Mouse (Mus musculus): ENCODE data around the gene Kif2c. TPM values are rescaled to one million over a fixed set of nuclear protein-coding genes. Genes with fewer than 3 reads are reported as not detected.

The Kif2c gene
- polyA plus RNA-seq, 1 experiment from 2014 or later = 125 TPM

GRCm38 (mm10) chr4:117113237-117113636 is 69.2 kb downstream of the Kif2c start:
- no peaks in the 10 kb centered on the region for H3K9me3 ChIP-seq (ENCODE audit: control insufficient read depth, low read length)
- ATAC-seq (ENCODE audit: insufficient number of reproducible peaks, low FRiP score, low TSS enrichment, low read depth) (no peak), DNase-seq (ENCODE audit: low spot score) (no peak)
- no peak overlapping the region for H3K9ac ChIP-seq (ENCODE audit: low read length)
- WGBS = 85% methylated on average over 1 of the region's 1 CpGs
- H3K27me3 ChIP-seq (ENCODE audit: control insufficient read depth, insufficient read depth, low read length) = no peaks in the 10 kb centered on the region
- H3K4me3 ChIP-seq (ENCODE audit: low read depth, low read length) = no peak overlapping the region
- no peaks in the 10 kb centered on the region for H3K4me1 ChIP-seq (ENCODE audit: control insufficient read depth, insufficient read depth, low read length)
- H3K4me2 ChIP-seq (ENCODE audit: low read depth, severe bottlenecking) = 0 out of 2 replicates have a peak overlapping the region, but pooled peaks have one; percentile 17
- H3K27ac ChIP-seq (replicated peaks; ENCODE audit: low read depth, low read length) = no peak overlapping the region
- H3K36me3 ChIP-seq (ENCODE audit: control insufficient read depth, insufficient read depth, low read length) = no peaks in the 10 kb centered on the region

- H3K27me3 ChIP-seq (ENCODE audit: control insufficient read depth, insufficient read depth, low read length) = no peaks in the 10 kb centered on the region
- DNase-seq (ENCODE audit: low spot score) (no peak), ATAC-seq (ENCODE audit: insufficient number of reproducible peaks, low FRiP score, low TSS enrichment, low read depth) (no peak)
- H3K4me3 ChIP-seq (ENCODE audit: low read depth, low read length) = no peak overlapping the region
- no peak overlapping the region for H3K4me2 ChIP-seq (ENCODE audit: low read depth, severe bottlenecking)
- no peaks in the 10 kb centered on the region for H3K9me3 ChIP-seq (ENCODE audit: control insufficient read depth, low read length)
- H3K27ac ChIP-seq (replicated peaks; ENCODE audit: low read depth, low read length) = no peak overlapping the region
- no peaks in the 10 kb centered on the region for H3K4me1 ChIP-seq (ENCODE audit: control insufficient read depth, insufficient read depth, low read length)
- no peaks in the 10 kb centered on the region for H3K36me3 ChIP-seq (ENCODE audit: control insufficient read depth, insufficient read depth, low read length)
- no peak overlapping the region for H3K9ac ChIP-seq (ENCODE audit: low read length)
- 92% methylated on average over 11 of the region's 11 CpGs for WGBS
These were observed 71.5 kb downstream of the Kif2c start for GRCm38 (mm10) chr4:117110985-117111384.

- ATAC-seq (ENCODE audit: insufficient number of reproducible peaks, low FRiP score, low TSS enrichment, low read depth) = no peak
- no peak for DNase-seq (ENCODE audit: low spot score)
- WGBS = 93% methylated on average over 13 of the region's 13 CpGs
- no peaks in the 10 kb centered on the region for H3K9me3 ChIP-seq (ENCODE audit: control insufficient read depth, low read length)
- no peaks in the 10 kb centered on the region for H3K36me3 ChIP-seq (ENCODE audit: control insufficient read depth, insufficient read depth, low read length)
- H3K4me3 ChIP-seq (ENCODE audit: low read depth, low read length) = no peak overlapping the region
- no peak overlapping the region for H3K9ac ChIP-seq (ENCODE audit: low read length)
- no peaks in the 10 kb centered on the region for H3K4me1 ChIP-seq (ENCODE audit: control insufficient read depth, insufficient read depth, low read length)
- H3K4me2 ChIP-seq (ENCODE audit: low read depth, severe bottlenecking) = no peak overlapping the region
- no peaks in the 10 kb centered on the region for H3K27me3 ChIP-seq (ENCODE audit: control insufficient read depth, insufficient read depth, low read length)
- H3K27ac ChIP-seq (replicated peaks; ENCODE audit: low read depth, low read length) = no peak overlapping the region
These were observed 72.2 kb downstream of the Kif2c start for GRCm38 (mm10) chr4:117110249-117110648.

Small RNA genes lying within 50 kb of the gene (microRNA-seq; reads per million reads assigned to microRNA genes)
- gene Gm22398 = not detected

Other genes with a start within 250 kb of the Kif2c start
- 121 and 129 TPM in 2 replicates for gene Urod, start 188.2 kb downstream of the Kif2c start, polyA plus RNA-seq (2014; fragmentation: Nextera tagmentation; extraction: Ambion mirVana)
- gene Hectd3, start 187.3 kb downstream of the Kif2c start, polyA plus RNA-seq (2014; fragmentation: Nextera tagmentation; extraction: Ambion mirVana) = 6.7 and 9.9 TPM in 2 replicates
- gene Eif2b3, start 163.2 kb downstream of the Kif2c start, polyA plus RNA-seq (2014; fragmentation: Nextera tagmentation; extraction: Ambion mirVana) = 53.5 and 57.2 TPM in 2 replicates
- 6.1 and 6.3 TPM in 2 replicates for gene Ptch2, start 86.6 kb downstream of the Kif2c start, polyA plus RNA-seq (2014; fragmentation: Nextera tagmentation; extraction: Ambion mirVana)
- 4.1 and 4.5 TPM in 2 replicates for gene Btbd19, start 56.9 kb downstream of the Kif2c start, polyA plus RNA-seq (2014; fragmentation: Nextera tagmentation; extraction: Ambion mirVana)
- not detected in 2 replicates for gene Tctex1d4, start 55.8 kb downstream of the Kif2c start, polyA plus RNA-seq (2014; fragmentation: Nextera tagmentation; extraction: Ambion mirVana)
- 2.0 and 2.3 TPM in 2 replicates for gene Plk3, start 48.7 kb downstream of the Kif2c start, polyA plus RNA-seq (2014; fragmentation: Nextera tagmentation; extraction: Ambion mirVana)
- gene Rps8, start 26.4 kb downstream of the Kif2c start, polyA plus RNA-seq (2014; fragmentation: Nextera tagmentation; extraction: Ambion mirVana) = 1,072 and 1,111 TPM in 2 replicates
- gene Tmem53, start 69.3 kb upstream of the Kif2c start, polyA plus RNA-seq (2014; fragmentation: Nextera tagmentation; extraction: Ambion mirVana) = 9.7 and 11.6 TPM in 2 replicates
- gene Armh1, start 69.5 kb upstream of the Kif2c start, polyA plus RNA-seq (2014; fragmentation: Nextera tagmentation; extraction: Ambion mirVana) = 0.12 TPM in 1 of 2 replicates, not detected in the other

All from limb, embryonic 11.5 days (tissue).